Mouse (Mus musculus): ENCODE results near the gene C1ra.
"Not testable (repeated sequence)": the region's sequence is repeated elsewhere in the genome, so short reads cannot be mapped to it uniquely, and the experiment has no call there.

The C1ra gene

DNA sequence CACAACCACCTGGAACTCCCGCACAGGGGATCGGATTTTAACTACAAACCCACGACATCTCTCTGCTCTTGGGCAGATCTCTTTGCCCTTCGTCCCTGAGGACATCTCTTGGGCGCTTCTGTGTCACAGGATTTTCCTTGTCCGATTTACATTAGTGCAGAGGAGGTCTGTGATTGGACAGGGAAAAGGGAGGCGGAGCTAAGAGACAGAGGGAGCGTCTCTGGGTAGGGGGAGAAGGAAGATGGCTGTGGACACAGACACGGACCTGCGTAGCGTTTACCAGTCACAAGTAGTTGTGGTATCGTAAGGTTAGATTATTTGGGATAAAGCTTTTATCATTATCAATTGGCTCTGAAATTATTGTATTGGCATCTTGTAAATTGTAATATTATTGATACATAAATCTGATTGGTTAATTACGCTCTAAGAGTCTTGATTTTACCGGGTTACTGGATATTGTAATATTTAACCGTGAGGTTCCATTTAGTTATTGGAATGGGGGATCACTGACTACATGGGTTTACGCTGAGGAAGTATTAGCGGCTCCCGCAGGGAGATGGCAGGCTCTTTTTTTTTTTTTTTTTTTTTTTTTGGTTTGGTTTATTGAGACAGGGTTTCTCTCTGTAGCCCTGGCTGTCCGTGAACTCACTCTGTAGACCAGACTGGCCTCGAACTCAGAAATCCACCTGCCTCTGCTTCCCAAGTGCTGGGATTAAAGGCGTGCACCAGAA is 26.6 kb upstream of the C1ra start:
- no peak for DNase-seq

DNA sequence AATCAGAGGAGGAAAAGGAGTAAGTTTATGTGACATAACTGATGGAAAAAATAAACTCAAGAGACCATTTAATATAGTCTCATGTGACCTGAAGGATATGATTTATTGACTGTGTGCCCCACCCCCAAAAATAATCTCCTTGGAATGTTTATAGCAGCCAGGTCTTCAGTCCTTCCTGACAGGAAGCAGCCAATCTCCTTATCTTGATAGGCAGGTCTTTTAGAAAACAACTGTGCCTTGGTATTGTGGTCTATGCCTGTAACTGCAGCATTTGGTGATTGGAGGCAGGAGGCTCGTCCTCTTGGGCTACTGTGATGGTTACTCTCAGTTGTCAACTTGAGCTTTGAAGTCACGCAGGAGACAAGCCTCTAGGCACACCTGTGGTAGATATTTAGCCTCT is 24.7 kb upstream of the C1ra start:
- no peak for DNase-seq

- no peak for DNase-seq
These were observed 23.3 kb upstream of the C1ra start for GRCm38 (mm10) chr6:124488952-124489351.

DNA sequence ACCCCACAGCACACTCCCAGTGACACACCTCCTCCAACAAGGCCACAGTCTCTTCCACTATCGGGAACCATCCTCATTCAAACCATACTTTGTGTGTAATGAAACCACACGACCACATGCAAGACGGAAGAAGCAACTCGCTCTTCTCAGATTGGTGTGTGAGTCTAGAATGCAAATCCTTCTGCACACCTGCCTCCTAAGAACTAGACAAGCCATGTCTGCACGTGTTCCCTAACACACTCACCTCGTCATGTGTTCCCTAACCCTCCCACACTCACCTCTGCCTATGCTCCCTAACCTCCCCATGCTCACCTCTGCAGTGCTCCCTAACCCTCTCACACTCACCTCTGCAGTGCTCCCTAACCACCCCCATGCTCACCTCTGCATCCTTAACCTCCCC is 20.8 kb upstream of the C1ra start:
- DNase-seq = no peak

DNA sequence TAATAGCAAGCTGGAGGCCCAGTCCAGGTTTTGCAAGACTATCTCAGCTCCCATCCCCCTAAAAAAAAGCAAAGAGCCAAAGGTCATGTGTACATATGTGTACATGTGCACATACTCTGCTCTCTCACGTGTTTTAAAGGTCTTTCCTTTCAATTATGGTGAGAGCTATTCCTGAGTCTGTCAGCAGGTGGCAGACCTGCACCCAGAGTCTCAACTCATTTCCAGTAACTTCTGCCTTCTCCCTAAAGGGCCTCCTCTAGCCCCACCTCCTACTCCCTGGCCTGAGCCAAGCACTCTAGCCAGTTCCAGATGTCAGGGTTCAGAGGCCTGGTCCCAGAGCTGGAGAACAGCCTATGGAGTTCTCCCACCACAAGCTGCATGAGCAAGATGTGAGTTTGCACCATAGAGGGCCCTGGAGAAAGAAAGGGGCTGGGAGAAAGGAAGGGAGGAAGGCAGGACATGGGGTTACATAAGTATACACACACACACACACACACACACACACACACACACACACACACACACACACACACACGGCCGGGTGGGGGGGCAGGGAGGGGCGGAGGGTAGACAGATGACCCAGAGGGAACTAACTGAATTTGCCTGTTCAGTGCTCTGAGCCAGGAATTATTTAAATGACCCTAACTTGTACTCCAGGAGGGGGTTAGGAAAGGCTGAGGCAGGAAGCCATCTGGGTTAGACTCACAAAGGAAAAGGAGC is 19.2 kb upstream of the C1ra start, which contains the start of gene C1rl:
Gene C1rl, plus strand, starts transcription at position 272 of the 720 bp plus-strand sequence.
- DNase-seq = peak; percentile 52

GRCm38 (mm10) chr6:124493886-124494285 is 18.3 kb upstream of the C1ra start:
- no peak for DNase-seq

- DNase-seq = no peak
These were observed 16.2 kb upstream of the C1ra start for GRCm38 (mm10) chr6:124496054-124496453.

- DNase-seq = no peak
These were observed 12.2 kb upstream of the C1ra start for GRCm38 (mm10) chr6:124499914-124500566.

DNA sequence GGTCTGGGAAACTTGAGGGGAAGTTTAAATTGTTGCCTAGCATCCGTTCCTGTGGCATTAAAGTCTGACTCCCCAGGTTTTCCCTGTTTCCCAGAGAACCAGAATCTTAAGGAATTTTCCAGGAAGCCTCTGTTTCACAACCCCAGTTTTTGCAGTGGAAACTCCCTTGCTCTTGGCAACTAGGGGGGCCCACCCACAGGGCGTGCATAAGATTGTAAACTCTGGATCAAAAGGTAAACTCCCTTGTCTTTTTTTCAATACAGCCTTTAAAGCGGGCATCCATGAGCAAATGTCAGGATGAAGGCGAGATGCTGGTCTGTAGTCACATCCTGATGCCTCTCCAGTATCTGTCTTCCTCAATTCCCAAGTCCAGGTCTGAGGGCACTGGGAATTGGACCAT is 10.7 kb upstream of the C1ra start:
- DNase-seq = no peak

DNA sequence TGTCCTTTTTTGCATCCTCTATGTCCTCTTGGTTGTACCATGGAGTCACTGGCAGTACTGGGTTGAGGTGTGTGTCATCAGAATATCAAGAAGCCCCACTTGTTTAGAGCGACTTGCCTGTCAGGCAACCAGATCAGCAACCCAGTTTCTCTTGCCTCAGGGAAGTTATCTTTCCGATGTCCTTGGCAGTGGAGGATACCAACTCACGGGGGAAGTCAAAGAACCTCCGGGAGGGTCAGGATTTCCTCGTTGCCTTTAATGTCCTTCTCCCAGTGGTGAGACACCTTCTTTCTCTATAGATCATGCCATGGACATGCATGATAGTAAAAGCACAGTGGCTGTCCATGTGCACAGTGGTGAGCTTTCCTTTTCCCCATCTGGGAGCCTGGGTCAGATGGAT is 10.2 kb upstream of the C1ra start:
- no peak for DNase-seq

GRCm38 (mm10) chr6:124505028-124505427 is 7.2 kb upstream of the C1ra start:
- no peak for DNase-seq

- DNase-seq = no peak
These were observed 5.2 kb upstream of the C1ra start for GRCm38 (mm10) chr6:124506991-124507390.

DNA sequence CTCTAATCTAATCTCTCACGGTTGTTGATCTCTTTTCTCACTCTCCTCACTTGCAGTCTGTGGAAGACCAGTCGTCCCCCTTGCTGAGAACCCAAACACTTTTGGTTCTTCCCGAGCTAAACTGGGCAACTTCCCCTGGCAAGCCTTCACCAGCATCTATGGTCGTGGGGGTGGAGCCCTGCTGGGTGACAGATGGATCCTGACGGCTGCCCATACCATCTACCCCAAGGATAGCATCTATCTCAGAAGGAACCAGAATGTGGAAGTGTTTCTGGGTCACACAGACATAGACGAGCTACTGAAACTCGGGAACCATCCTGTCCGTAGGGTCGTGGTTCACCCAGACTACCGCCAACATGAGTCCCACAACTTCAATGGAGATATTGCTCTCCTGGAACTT is 3.9 kb upstream of the C1ra start:
- DNase-seq = peak; percentile 19

DNA sequence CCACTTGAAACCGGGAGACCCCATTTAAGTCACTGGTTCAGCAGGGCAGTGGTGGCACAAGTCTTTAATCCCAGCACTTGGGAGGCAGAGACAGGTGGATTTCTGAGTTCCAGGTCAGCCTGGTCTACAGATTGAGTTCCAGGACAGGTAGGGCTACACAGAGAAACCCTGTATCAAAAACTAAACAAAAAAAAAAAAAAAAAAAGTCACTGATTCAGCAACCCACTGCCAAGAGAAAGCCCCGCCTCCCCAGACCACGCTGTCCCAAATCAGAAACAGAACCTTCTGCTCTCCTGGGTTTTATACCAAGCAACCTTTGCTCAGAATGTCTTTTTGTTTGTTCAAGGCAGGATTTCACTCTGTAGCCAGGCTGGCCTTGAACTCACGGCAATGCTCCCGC is 3.0 kb upstream of the C1ra start:
- not testable (repeated sequence) for DNase-seq

- DNase-seq = no peak
These were observed 269 bp upstream of the C1ra start for GRCm38 (mm10) chr6:124511936-124512335.

- DNase-seq = not testable (repeated sequence)
These were observed 5.5 kb downstream of the C1ra start for GRCm38 (mm10) chr6:124517733-124518132.

DNA sequence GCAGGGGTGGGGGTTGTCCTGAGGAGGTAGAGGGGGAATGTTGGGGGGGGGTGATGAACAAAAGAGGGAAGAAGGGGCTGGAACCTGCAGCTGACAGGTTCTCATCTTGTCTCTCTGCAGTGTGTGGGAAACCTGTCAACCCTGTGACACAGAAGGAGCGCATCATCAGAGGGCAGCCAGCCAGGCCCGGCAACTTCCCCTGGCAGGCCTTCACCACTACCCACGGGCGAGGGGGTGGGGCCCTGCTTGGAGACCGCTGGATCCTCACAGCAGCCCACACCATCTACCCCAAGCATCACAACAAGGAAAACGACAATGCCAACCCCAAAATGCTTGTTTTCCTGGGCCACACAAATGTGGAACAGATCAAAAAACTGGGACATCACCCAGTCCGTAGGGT is 9.9 kb downstream of the C1ra start:
- DNase-seq = peak; percentile 78

DNA sequence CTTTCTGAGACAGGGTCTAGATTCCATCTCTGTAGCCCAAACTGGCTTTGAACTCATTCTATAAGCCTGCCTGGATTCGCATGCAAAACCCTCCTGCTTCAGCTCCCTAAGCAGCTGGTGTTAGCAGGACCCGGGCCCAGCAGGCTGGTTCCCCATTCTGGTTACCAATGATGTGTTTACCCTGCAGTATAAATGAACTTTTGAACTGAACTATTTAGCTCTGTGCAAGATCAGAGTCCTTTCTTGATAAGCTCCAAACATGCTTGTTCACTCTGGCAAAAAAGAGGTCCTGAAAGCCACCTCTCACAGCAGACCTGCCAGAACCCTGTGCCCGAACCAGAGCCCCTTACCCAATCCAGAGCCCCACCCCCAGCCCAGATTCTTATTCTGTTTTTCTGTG is 15.7 kb downstream of the C1ra start:
- DNase-seq = no peak

DNA sequence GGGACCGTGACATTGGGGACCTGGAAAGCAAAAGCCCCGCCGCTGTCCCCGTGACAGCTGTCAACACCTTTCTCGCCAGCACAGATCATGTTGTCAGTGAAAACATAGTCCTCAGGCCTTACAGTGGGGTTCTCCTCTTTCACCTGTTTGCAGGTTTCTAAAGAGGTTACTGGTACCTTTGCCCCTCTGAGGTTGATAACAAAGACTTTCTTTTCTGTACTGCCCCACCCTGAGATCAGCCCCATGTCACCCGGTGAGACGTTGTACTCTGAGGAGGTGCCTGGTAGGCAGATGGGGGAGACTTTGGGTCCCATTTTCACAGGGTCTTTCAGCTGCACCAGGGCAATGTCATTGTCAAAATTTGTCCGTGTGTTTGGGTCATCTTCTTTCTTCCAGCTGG is 18.9 kb downstream of the C1ra start:
- DNase-seq = no peak

DNA sequence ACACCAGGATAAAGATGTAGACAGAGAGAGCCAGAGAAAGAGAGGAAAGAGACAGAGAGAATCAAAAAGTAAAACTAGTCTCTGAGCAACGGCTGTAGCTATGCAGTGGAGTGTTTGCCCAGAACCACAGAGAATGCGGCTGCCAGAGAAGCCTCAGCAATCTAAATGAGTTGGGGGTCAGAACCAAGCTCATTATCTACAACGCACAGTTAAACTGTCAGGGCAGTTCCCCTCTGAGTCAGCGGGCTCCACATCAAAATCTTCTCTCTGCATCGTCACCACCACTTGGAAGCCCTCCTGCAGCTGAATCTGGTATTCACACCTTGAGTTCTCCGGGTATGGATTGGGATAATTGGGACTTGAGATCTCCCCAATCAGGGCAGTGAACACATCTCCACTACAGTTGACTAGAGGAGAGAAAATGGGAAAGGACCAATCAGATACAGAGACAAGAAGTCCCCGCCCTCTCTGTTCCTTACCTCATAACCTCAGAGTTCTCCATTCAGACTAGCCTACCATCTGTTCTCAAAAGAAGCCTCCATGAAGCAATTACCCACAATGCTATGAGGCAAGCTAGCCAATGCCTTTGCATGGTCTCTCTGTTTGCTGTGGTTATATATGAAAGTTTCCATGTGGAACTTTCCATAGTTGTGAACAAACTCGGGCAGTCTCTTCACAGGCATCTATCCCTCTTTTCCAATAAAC is 24.1 kb downstream of the C1ra start:
- not testable (repeated sequence) for DNase-seq

DNA sequence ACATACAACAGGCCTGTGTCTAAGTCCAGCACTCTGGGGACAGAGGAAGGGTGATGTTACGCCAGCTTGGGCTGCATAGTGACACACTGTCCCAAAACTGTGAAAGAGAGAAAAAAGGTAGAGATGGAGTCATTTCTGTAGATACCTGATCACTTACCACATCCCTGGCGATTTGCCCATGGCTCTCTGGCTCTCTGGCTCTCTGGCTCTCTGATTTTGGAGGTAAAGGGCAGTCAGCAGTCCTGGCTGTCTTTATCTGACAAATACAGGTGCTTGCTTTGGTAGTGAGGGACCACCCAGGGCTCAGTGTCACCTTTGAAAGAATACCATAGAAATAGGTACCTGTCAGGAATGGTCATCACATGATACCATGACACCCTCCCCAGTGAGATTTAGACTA is 29.0 kb downstream of the C1ra start:
- DNase-seq = not testable (repeated sequence)

DNA sequence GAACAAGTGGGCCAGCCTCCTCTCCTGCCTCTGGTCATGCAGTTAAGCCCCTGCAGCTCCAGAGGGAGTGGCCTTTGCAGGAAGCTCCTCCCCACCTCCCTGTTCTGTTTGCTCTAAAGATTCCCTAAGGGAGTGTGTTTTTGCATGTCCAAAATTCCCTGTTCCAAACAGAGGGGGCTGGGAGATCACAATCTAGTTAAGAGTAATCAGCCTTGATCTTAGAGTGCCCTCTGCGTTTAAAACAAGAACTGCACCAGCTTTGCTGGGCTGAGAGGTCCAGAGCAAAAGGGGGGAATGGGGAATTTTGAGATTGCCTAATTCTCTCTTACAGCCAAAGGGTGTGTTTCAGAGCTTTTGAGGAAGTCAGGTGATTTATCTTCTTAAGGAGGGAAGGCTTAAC is 30.1 kb downstream of the C1ra start, which contains the start of gene C1s1:
Gene C1s1, minus strand, starts transcription at position 76 of the 400 bp plus-strand sequence.
- peak; percentile 51 for DNase-seq

GRCm38 (mm10) chr6:124544466-124544865 is 32.3 kb downstream of the C1ra start:
- DNase-seq = no peak

Measured in right cerebral cortex, adult 18-20 months (tissue).